Mouse (Mus musculus) kidney, adult 2 months (tissue): ENCODE results near the gene Stfa3. TPM values are rescaled to one million over a fixed set of nuclear protein-coding genes. Genes with fewer than 3 reads are reported as not detected.

ENCODE experiments used
- DNase-seq: peaks from one replicate; pipeline ENCODE4 v3.0.0; 2021
- H3K27ac ChIP-seq: fragments of 200-500 bp; 2 replicates; pipeline ENCODE4 v1.5.1; 2012; ENCODE audit warnings: low read depth, low read length, control low read depth, inconsistent platforms; ENCODE audit not compliant: insufficient read depth
- H3K27me3 ChIP-seq: fragments of 200-500 bp; replicated peaks from 2 replicates; pipeline ENCODE4 v1.6.1; 2012; ENCODE audit warnings: mild to moderate bottlenecking, moderate library complexity, low read length, inconsistent platforms; ENCODE audit not compliant: control insufficient read depth, insufficient read depth
- H3K36me3 ChIP-seq: fragments of 200-500 bp; 2 replicates; pipeline ENCODE4 v1.6.1; 2012; ENCODE audit warnings: mild to moderate bottlenecking, moderate library complexity, low read length, inconsistent platforms; ENCODE audit not compliant: control insufficient read depth, insufficient read depth
- H3K4me1 ChIP-seq: fragments of 200-500 bp; 2 replicates; pipeline ENCODE4 v1.6.1; 2011; ENCODE audit warnings: low read length; ENCODE audit not compliant: control insufficient read depth, insufficient read depth
- H3K4me3 ChIP-seq: fragments of 200-500 bp; 2 replicates; pipeline ENCODE4 v1.5.1; 2011; ENCODE audit warnings: mild to moderate bottlenecking, low read depth, low read length, control low read depth; ENCODE audit not compliant: insufficient read depth
- CTCF ChIP-seq: fragments of 200-500 bp; conservative IDR thresholded peaks from 2 replicates; pipeline ENCODE4 v1.5.1; 2011; ENCODE audit warnings: low read depth, mild to moderate bottlenecking, control low read depth, low read length, moderate library complexity, mixed read lengths; ENCODE audit not compliant: insufficient read depth, insufficient read length
- POLR2A ChIP-seq: fragments of 200-500 bp; IDR thresholded peaks from one replicate; pipeline ENCODE4 v1.6.1; 2011; ENCODE audit warnings: low read depth, low read length, control low read depth
- WGBS: fragments of 180-500 bp; shearing (Covaris S2); methylation state at CpG from one replicate; pipeline ENCODE4 v1.1.7; 2018; 5-methylcytosine and 5-hydroxymethylcytosine counted together
- polyA plus RNA-seq: library from polyadenylated mRNA; depleted of rRNA; stranded (reverse); fragments of >200 nt; gene quantifications from 2 replicates; pipeline ENCODE4 v1.2.3, GENCODE M21; 2012

The Stfa3 gene
- polyA plus RNA-seq, 1 experiment = not detected

DNA sequence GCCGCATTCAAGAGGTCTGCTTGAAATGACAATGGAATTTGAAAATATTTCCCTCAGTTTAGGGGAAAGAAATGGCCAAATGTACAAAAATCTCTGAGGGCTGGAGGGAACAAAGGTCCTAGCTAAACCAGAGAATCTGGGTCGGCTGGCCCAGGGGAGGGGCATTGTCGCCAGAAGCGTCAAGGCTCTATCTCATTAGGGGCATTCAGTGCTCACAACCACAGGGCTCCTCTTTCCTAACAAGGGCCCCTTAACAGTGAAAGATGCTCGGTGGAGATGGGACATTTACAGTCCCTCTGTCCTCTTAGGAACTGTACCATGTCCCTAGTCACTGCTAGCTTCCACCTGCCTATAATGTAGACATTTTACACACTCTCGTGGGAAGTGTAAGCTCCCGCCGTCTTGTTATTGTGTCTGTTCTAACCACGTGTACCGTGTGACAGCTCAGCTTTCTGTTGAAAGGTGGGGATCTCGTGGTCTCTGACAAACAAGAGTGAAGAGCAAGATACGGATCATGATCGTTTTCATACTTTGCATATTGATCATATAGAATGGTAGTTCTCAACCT, 16.0 kb upstream of the Stfa3 start:
- TF ChIP-seq POLR2A (no peak), CTCF (no peak)
- Histone ChIP-seq H3K36me3 (no peaks in the 10 kb centered on the region), H3K4me1 (no peaks in the 10 kb centered on the region), H3K27me3 (no peaks in the 10 kb centered on the region), H3K4me3 (no peak overlapping the region), H3K27ac (no peak overlapping the region)
- no peak for DNase-seq
- WGBS = 58% methylated on average over 13 of the region's 13 CpGs

- Histone ChIP-seq H3K36me3 (no peaks in the 10 kb centered on the region), H3K4me3 (no peak overlapping the region), H3K27me3 (no peaks in the 10 kb centered on the region), H3K4me1 (no peaks in the 10 kb centered on the region), H3K27ac (no peak overlapping the region)
- 12% methylated on average over 2 of the region's 2 CpGs for WGBS
- peak; percentile 33 for DNase-seq
- TF ChIP-seq CTCF = peak; percentile 34; the same call in 1 of the 2 replicates
- no peak for TF ChIP-seq POLR2A
Measured at GRCm38 (mm10) chr16:36469955-36470478, 14.8 kb upstream of the Stfa3 start.

GRCm38 (mm10) chr16:36469367-36469766, 14.2 kb upstream of the Stfa3 start:
- no peaks in the 10 kb centered on the region for H3K27me3 ChIP-seq
- no peaks in the 10 kb centered on the region for H3K4me1 ChIP-seq
- TF ChIP-seq POLR2A = no peak
- no peak for TF ChIP-seq CTCF
- no peaks in the 10 kb centered on the region for H3K36me3 ChIP-seq
- H3K27ac ChIP-seq = no peak overlapping the region
- no peak for DNase-seq
- WGBS = 71% methylated on average over 9 of the region's 9 CpGs
- H3K4me3 ChIP-seq = no peak overlapping the region

DNA sequence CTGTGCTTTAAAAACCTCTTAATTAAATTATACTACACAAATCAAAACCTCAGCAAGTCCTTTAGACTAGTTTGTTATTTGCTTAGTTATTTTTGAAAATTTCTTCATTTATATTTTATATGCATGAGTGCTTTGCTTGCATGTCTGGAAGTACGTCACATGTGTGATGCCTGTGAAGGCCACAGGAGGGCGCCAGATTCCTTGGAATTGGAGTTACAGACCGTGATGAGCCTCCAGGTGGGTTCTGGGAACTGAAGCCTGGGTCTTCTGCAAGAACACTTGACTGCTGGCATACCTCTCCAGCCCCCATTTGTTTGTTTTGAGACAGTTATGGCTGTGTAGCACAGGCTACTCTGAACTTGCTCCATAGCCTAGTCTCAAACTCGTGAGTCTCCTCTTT, 13.7 kb upstream of the Stfa3 start:
- Histone ChIP-seq H3K27me3 (no peaks in the 10 kb centered on the region), H3K4me3 (no peak overlapping the region), H3K36me3 (no peaks in the 10 kb centered on the region), H3K4me1 (no peaks in the 10 kb centered on the region), H3K27ac (no peak overlapping the region)
- WGBS = 69% methylated on average over 4 of the region's 4 CpGs
- DNase-seq = no peak
- no peak for TF ChIP-seq POLR2A
- TF ChIP-seq CTCF = peak; percentile 46

GRCm38 (mm10) chr16:36467936-36468335, 12.7 kb upstream of the Stfa3 start:
- Histone ChIP-seq H3K27ac (no peak overlapping the region), H3K27me3 (no peaks in the 10 kb centered on the region), H3K4me1 (no peaks in the 10 kb centered on the region), H3K36me3 (no peaks in the 10 kb centered on the region), H3K4me3 (no peak overlapping the region)
- DNase-seq = no peak
- 69% methylated on average over 2 of the region's 2 CpGs for WGBS
- TF ChIP-seq POLR2A (no peak), CTCF (no peak)

DNA sequence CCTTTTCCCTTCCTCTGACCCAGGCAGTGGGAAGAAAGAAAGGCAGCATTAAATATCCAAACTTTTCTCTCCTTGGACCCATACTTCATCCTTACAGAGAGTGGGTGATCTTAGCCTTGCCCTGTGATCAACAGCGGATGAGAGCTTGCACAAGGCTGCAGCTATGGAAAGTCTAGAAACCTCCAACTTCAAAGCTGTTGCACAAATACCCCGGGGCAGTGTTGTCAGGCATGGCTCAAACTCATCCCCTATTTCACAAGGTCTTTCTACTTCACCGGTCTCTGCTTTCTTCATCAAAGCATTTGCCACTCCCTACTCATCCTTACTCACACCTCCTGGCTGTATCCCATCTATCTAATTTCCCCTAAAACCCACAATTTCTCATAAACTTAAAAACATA, 10.2 kb upstream of the Stfa3 start:
- TF ChIP-seq POLR2A = no peak
- no peak for TF ChIP-seq CTCF
- H3K4me1 ChIP-seq = no peaks in the 10 kb centered on the region
- DNase-seq = no peak
- no peak overlapping the region for H3K27ac ChIP-seq
- H3K36me3 ChIP-seq = no peaks in the 10 kb centered on the region
- H3K27me3 ChIP-seq = no peaks in the 10 kb centered on the region
- H3K4me3 ChIP-seq = no peak overlapping the region
- 69% methylated on average over 3 of the region's 3 CpGs for WGBS

DNA sequence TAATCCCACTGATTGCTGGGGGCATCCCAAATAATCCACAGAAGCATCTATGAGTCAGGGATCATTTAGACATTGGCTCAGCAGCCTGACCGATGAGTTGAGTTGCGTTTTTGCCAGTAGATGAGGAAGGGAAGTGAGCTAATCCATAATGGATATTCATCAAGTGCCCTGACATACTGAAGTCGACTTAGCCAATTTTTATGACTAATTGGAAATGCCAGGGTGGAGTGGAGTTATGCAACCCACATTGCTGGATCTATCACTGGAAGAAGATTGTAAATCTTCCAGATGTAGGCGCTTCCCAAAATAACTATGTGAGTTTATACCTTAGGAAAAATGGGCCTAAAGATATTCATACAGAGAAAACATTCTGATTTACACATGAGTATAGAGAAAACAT, 8.9 kb upstream of the Stfa3 start:
- Histone ChIP-seq H3K4me1 (no peaks in the 10 kb centered on the region), H3K36me3 (no peaks in the 10 kb centered on the region), H3K4me3 (no peak overlapping the region), H3K27ac (no peak overlapping the region), H3K27me3 (no peaks in the 10 kb centered on the region)
- no peak for TF ChIP-seq POLR2A
- TF ChIP-seq CTCF = no peak
- WGBS = 71% methylated on average over 4 of the region's 4 CpGs
- no peak for DNase-seq
